Mouse (Mus musculus) liver, adult 2 months (tissue): ENCODE data around the gene Chadl.

Experiments
- CTCF ChIP-seq: fragments of 200-500 bp; IDR thresholded peaks from 2 replicates; pipeline ENCODE4 v1.5.1; 2011; ENCODE audit warnings: low read depth, low read length, control low read depth
- POLR2A ChIP-seq: fragments of 200-500 bp; IDR thresholded peaks from 2 replicates; pipeline ENCODE4 v1.6.1; 2011; ENCODE audit warnings: low read length, control low read depth; ENCODE audit not compliant: insufficient read depth; ENCODE audit errors: extremely low read depth

DNA sequence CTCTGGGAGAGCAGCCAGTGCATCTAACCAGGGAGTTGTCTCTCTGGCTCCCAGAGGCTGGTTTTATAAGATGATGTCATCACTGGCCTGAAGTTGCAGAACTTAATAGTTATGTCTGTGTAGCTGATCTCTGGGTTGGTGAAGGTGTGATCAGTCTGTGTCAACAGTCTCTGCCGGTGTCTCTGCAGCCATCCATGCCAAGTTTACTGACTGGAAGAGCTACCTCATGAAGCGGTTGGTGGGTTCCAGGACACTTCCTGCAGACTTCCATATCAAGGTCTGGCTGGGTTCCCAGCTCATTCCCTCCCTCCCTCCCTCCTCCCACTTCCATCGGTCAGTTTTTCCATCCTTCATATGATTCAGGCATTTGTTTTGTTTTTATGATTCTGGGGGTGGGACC lies 20.4 kb downstream of the Chadl start:
- TF ChIP-seq CTCF: no peak
- TF ChIP-seq POLR2A: no peak
